Mouse (Mus musculus): Measurements from ENCODE around the gene H2-Q10. TPM values are rescaled to one million over a fixed set of nuclear protein-coding genes. Genes with fewer than 3 reads are reported as not detected.
"Not testable (repeated sequence)": the region's sequence is repeated elsewhere in the genome, so short reads cannot be mapped to it uniquely, and the experiment has no call there.

The H2-Q10 gene
- polyA plus RNA-seq, 1 experiment from 2014 or later: 73.7 TPM

DNA sequence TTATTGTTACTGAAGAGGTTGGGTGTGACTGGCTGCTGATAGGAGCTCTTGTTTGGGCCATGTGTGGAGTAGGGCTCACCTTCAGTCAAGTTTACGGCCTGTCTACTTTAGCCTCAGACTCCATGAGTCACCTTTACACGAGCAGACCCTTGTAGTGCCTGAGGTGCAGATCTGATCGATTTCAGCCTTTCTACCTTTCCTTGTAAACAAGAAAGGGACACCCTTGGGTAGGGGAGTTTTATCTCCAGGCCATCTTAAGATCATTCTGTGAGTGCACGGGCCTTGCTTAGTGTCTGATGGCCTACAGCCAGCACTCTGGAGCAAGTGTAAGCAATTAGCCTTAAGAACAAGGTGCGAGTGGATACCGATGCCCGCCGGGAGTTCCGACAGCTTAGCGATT lies 37.0 kb downstream of the H2-Q10 start:
- Histone ChIP-seq H3K4me1 (replicated peaks; ENCODE audit: control insufficient read depth, insufficient read depth, low read length) (no peaks in the 10 kb centered on the region), H3K4me2 (no peak overlapping the region), H3K9ac (ENCODE audit: low read depth, low read length) (no peak overlapping the region), H3K9me3 (ENCODE audit: control insufficient read depth, low read length) (no peaks in the 10 kb centered on the region), H3K36me3 (ENCODE audit: control insufficient read depth, insufficient read depth, low read length) (no peaks in the 10 kb centered on the region), H3K27ac (ENCODE audit: low read depth, low read length) (no peak overlapping the region), H3K4me3 (ENCODE audit: low read depth, low read length) (no peak overlapping the region), H3K27me3 (replicated peaks; ENCODE audit: control insufficient read depth, insufficient read depth, low read length) (peaks cover 53% of the 10 kb centered on the region)
- ATAC-seq (replicated peaks; ENCODE audit: low FRiP score) (no peak), DNase-seq (ENCODE audit: low spot score) (no peak)
- 22% methylated on average over 10 of the region's 10 CpGs for WGBS

DNA sequence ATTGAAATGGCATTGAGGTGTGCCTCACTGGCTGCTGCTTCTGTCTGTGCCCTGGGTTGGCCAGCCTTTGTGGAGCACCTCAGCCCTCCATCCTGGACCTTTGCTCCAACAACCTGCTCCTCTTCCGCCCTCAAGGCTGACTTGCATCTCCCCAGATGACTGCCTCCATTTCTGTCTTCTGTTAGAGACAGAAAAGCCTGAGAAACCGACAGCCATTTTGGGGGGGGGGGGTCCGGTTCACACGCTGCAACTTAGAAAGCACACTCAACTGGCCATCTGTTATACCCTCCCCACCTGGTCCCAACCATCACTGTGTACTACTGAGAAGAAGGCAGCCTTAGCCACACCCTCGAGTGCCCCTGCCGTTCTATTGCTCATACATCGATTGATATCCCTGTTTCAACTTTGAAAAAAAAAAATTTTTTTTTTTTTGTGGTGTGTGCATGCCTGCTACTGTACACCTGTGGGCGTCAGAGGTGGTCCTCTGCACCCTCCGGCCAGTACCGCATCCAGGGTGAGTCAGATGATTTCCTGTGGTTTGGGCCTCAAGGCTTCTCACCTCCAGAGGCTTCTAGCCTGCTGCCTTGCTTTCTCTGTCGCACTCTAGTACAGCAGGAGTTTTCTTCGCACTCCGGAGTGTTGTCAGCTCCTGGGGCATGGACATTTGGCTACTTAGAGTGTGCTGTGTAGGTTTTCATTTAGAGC lies 37.8 kb downstream of the H2-Q10 start:
- Histone ChIP-seq H3K4me3 (ENCODE audit: low read depth, low read length) (no peak overlapping the region), H3K27me3 (replicated peaks; ENCODE audit: control insufficient read depth, insufficient read depth, low read length) (peaks cover 53% of the 10 kb centered on the region), H3K9me3 (ENCODE audit: control insufficient read depth, low read length) (no peaks in the 10 kb centered on the region), H3K9ac (ENCODE audit: low read depth, low read length) (no peak overlapping the region), H3K36me3 (ENCODE audit: control insufficient read depth, insufficient read depth, low read length) (no peaks in the 10 kb centered on the region), H3K27ac (ENCODE audit: low read depth, low read length) (no peak overlapping the region), H3K4me1 (replicated peaks; ENCODE audit: control insufficient read depth, insufficient read depth, low read length) (no peaks in the 10 kb centered on the region), H3K4me2 (no peak overlapping the region)
- WGBS: 14% methylated on average over 13 of the region's 13 CpGs
- ATAC-seq (replicated peaks; ENCODE audit: low FRiP score): no peak
- no peak for DNase-seq (ENCODE audit: low spot score)

DNA sequence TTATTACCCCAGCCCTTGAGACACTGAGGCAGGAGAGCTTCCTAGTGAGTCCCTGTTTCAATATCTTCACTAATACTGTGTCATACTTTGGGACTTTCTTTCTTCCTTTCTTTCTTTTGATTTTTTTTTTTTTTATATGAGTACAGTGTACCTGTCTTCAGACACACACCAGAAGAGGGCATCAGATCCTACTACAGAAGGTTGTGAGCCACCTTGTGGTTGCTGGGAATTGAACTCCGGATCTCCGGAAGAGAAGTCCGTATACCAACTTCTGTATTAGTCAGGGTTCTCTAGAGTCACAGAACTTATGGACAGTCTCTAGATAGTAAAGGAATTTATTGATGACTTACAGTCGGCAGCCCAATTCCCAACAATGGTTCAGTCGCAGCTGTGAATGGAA lies 38.4 kb downstream of the H2-Q10 start:
- not testable (repeated sequence) for H3K9me3 ChIP-seq (ENCODE audit: control insufficient read depth, low read length); H3K4me1 ChIP-seq (replicated peaks; ENCODE audit: control insufficient read depth, insufficient read depth, low read length); H3K9ac ChIP-seq (ENCODE audit: low read depth, low read length); H3K36me3 ChIP-seq (ENCODE audit: control insufficient read depth, insufficient read depth, low read length); H3K27ac ChIP-seq (ENCODE audit: low read depth, low read length); ATAC-seq (replicated peaks; ENCODE audit: low FRiP score); DNase-seq (ENCODE audit: low spot score); H3K4me2 ChIP-seq; H3K4me3 ChIP-seq (ENCODE audit: low read depth, low read length)
- 44% methylated on average over 5 of the region's 5 CpGs for WGBS
- H3K27me3 ChIP-seq (replicated peaks; ENCODE audit: control insufficient read depth, insufficient read depth, low read length): peaks cover 53% of the 10 kb centered on the region

- Histone ChIP-seq H3K9me3 (ENCODE audit: control insufficient read depth, low read length) (no peaks in the 10 kb centered on the region), H3K27ac (ENCODE audit: low read depth, low read length) (no peak overlapping the region), H3K4me2 (no peak overlapping the region), H3K4me1 (replicated peaks; ENCODE audit: control insufficient read depth, insufficient read depth, low read length) (no peaks in the 10 kb centered on the region; the same call in 1 of the 2 replicates), H3K9ac (ENCODE audit: low read depth, low read length) (no peak overlapping the region), H3K4me3 (ENCODE audit: low read depth, low read length) (no peak overlapping the region), H3K36me3 (ENCODE audit: control insufficient read depth, insufficient read depth, low read length) (no peaks in the 10 kb centered on the region), H3K27me3 (replicated peaks; ENCODE audit: control insufficient read depth, insufficient read depth, low read length) (peaks cover 50% of the 10 kb centered on the region)
- ATAC-seq (replicated peaks; ENCODE audit: low FRiP score): no peak
- 33% methylated on average over 8 of the region's 8 CpGs for WGBS
- DNase-seq (ENCODE audit: low spot score): no peak
Measured at GRCm38 (mm10) chr17:35509284-35509683, 39.4 kb downstream of the H2-Q10 start.

DNA sequence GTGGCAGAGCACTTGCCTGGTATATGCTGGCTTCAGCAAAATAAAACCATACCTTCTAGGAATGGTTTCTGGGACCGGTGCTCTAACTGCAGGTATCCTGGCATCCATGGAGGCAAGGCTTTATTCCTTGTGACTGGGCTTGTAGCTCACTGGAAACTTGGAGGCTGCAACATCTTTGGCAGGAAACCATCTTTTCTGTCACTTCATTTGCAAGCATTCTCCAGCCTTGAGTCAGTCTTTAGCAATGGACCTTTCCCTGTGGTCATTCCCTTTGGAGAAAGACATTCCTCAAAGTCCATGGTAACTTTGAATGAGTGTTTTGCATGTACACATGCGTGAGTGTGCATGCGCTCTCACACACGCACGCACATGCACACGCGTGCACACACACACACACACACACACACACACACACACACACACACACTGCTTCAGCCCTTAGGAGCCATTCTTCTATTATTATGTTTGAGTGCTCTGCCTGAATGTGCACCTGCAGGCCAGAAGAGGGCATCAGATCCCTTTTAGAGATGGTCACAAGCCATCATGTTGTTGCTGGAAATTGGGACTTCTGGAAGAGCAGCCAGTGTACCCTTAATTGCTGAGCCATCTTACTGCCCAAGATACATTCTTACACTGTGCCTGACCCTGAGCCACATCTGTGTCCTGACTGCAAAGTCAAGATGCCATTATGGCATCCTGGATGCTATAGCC lies 43.2 kb downstream of the H2-Q10 start:
- no peaks in the 10 kb centered on the region for H3K9me3 ChIP-seq (ENCODE audit: control insufficient read depth, low read length)
- H3K4me3 ChIP-seq (ENCODE audit: low read depth, low read length): no peak overlapping the region
- H3K4me2 ChIP-seq: no peak overlapping the region
- no peak for ATAC-seq (replicated peaks; ENCODE audit: low FRiP score)
- H3K36me3 ChIP-seq (ENCODE audit: control insufficient read depth, insufficient read depth, low read length): no peaks in the 10 kb centered on the region
- no peak overlapping the region for H3K27ac ChIP-seq (ENCODE audit: low read depth, low read length)
- H3K9ac ChIP-seq (ENCODE audit: low read depth, low read length): no peak overlapping the region
- peaks cover 10% of the 10 kb centered on the region for H3K4me1 ChIP-seq (replicated peaks; ENCODE audit: control insufficient read depth, insufficient read depth, low read length)
- peaks cover 15% of the 10 kb centered on the region for H3K27me3 ChIP-seq (replicated peaks; ENCODE audit: control insufficient read depth, insufficient read depth, low read length)
- WGBS: 90% methylated on average over 7 of the region's 7 CpGs
- DNase-seq (ENCODE audit: low spot score): no peak

- Histone ChIP-seq H3K4me3 (ENCODE audit: low read depth, low read length) (no peak overlapping the region), H3K4me2 (no peak overlapping the region), H3K9ac (ENCODE audit: low read depth, low read length) (no peak overlapping the region), H3K27ac (ENCODE audit: low read depth, low read length) (no peak overlapping the region), H3K4me1 (replicated peaks; ENCODE audit: control insufficient read depth, insufficient read depth, low read length) (peaks cover 10% of the 10 kb centered on the region), H3K27me3 (replicated peaks; ENCODE audit: control insufficient read depth, insufficient read depth, low read length) (peaks cover 9% of the 10 kb centered on the region), H3K9me3 (ENCODE audit: control insufficient read depth, low read length) (no peaks in the 10 kb centered on the region), H3K36me3 (ENCODE audit: control insufficient read depth, insufficient read depth, low read length) (no peaks in the 10 kb centered on the region)
- ATAC-seq (replicated peaks; ENCODE audit: low FRiP score) (no peak), DNase-seq (ENCODE audit: low spot score) (peak; percentile 62)
- 12% methylated on average over 2 of the region's 2 CpGs for WGBS
Measured at GRCm38 (mm10) chr17:35513886-35514285, 44.0 kb downstream of the H2-Q10 start.

DNA sequence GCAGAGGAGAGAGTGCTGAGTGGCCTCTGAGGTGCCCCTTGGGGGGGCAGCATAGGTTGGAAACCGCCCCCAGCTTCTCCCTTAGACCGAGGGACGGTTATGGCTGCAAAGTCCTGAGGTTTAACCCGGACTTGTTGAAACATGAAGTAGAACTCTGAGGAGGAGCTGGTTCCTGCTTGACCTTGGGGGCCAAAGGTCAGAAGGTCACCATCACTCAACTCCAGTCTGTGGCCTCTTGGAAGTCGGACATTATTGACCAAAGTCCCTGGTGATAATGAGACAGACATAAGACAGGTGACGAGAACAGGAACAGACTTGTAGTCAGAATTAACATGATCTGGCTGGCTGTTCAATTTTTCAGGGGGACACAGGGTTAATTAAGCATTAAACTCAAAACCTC lies 44.9 kb downstream of the H2-Q10 start:
- ATAC-seq (replicated peaks; ENCODE audit: low FRiP score): no peak

DNA sequence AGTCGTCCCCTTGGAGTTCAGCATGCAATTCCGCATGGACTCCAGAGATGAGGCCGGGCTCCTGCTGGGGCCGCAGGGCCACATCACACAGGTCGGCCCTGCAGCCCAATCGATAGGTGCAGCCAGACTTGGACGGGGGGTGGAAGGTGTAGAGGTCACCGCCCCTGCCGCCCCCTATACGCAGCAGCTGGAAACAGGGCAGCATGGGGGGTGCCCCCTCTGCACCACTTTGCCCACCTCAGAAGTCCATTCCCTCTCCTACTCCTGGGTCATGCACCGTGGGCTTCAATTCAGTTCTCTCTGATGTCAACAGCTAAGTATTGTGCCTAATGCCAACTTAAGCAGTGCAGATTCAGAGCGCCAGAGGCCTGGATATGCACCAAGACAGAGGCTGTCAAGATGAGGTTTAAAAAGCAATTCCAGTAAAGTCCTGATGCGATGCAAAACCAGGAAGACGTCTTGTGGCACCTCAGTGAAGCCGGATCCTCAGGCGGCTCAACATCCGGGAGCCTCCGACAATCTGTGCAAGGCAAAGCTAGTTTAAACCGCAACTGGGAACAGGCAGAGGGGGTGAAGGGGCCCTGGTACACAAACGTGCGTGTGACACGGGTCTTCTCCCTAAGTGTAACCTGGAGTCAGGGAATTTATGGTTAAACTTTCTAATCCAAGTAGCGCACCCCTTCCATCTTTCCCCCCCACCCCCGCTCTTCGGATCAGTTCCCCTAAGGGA lies 46.2 kb downstream of the H2-Q10 start:
- Histone ChIP-seq H3K36me3 (ENCODE audit: control insufficient read depth, insufficient read depth, low read length) (no peaks in the 10 kb centered on the region), H3K9ac (ENCODE audit: low read depth, low read length) (peak overlapping the region; percentile 64), H3K27me3 (replicated peaks; ENCODE audit: control insufficient read depth, insufficient read depth, low read length) (no peaks in the 10 kb centered on the region), H3K4me1 (replicated peaks; ENCODE audit: control insufficient read depth, insufficient read depth, low read length) (peaks cover 10% of the 10 kb centered on the region), H3K4me3 (ENCODE audit: low read depth, low read length) (peak overlapping the region; percentile 71), H3K4me2 (peak overlapping the region; percentile 93), H3K9me3 (ENCODE audit: control insufficient read depth, low read length) (no peaks in the 10 kb centered on the region), H3K27ac (ENCODE audit: low read depth, low read length) (peak overlapping the region; percentile 11; the same call in 1 of the 2 replicates)
- peak; percentile 64 for DNase-seq (ENCODE audit: low spot score)
- 10% methylated on average over 25 of the region's 25 CpGs for WGBS
- ATAC-seq (replicated peaks; ENCODE audit: low FRiP score): no peak; the same call in none of the 2 replicates

More for the DNA sequence above, 44.9 kb downstream of the H2-Q10 start:
- Histone ChIP-seq H3K27me3 (replicated peaks; ENCODE audit: control insufficient read depth, insufficient read depth, low read length) (peaks cover under 1% of the 10 kb centered on the region; the same call in 1 of the 2 replicates), H3K9ac (ENCODE audit: low read depth, low read length) (no peak overlapping the region), H3K4me2 (peak overlapping the region; percentile 93), H3K9me3 (ENCODE audit: control insufficient read depth, low read length) (no peaks in the 10 kb centered on the region), H3K4me1 (replicated peaks; ENCODE audit: control insufficient read depth, insufficient read depth, low read length) (peaks cover 10% of the 10 kb centered on the region), H3K27ac (ENCODE audit: low read depth, low read length) (no peak overlapping the region), H3K36me3 (ENCODE audit: control insufficient read depth, insufficient read depth, low read length) (no peaks in the 10 kb centered on the region), H3K4me3 (ENCODE audit: low read depth, low read length) (0 out of 2 replicates have a peak overlapping the region, but pooled peaks have one; percentile 71)
- DNase-seq (ENCODE audit: low spot score): no peak
- 53% methylated on average over 6 of the region's 6 CpGs for WGBS
